Mouse (Mus musculus) hindbrain, embryonic 16.5 days (tissue): ENCODE results near the gene Qsox2. TPM values are rescaled to one million over a fixed set of nuclear protein-coding genes. Genes with fewer than 3 reads are reported as not detected.

Source experiments
- ATAC-seq: fragments of 200-750 bp; cut with Nextera tagmentation; 2 replicates; pipeline ENCODE4 v1.8.0; 2017; ENCODE audit warnings: moderate TSS enrichment, moderate library complexity
- H3K27ac ChIP-seq: fragments of 300-500 bp; sonication (generic); 2 replicates; pipeline ENCODE4 v1.5.1; 2014; ENCODE audit warnings: low read depth, mild to moderate bottlenecking, control low read depth, low read length, moderate library complexity
- H3K27me3 ChIP-seq: fragments of 300-500 bp; sonication (generic); replicated peaks from 2 replicates; pipeline ENCODE4 v1.6.1; 2014; ENCODE audit warnings: low read length; ENCODE audit not compliant: control insufficient read depth, insufficient read depth
- H3K36me3 ChIP-seq: fragments of 300-500 bp; sonication (generic); 2 replicates; pipeline ENCODE4 v1.6.1; 2014; ENCODE audit warnings: mild to moderate bottlenecking, low read length, moderate library complexity, mixed read lengths; ENCODE audit not compliant: control insufficient read depth, insufficient read depth
- H3K4me1 ChIP-seq: fragments of 300-500 bp; sonication (generic); 2 replicates; pipeline ENCODE4 v1.6.1; 2014; ENCODE audit warnings: low read depth, low read length; ENCODE audit not compliant: control insufficient read depth, insufficient read depth
- H3K4me2 ChIP-seq: fragments of 300-500 bp; sonication (generic); 2 replicates; pipeline ENCODE4 v1.6.1; 2014; ENCODE audit warnings: mild to moderate bottlenecking, low read length, control low read depth, moderate library complexity
- H3K4me3 ChIP-seq: fragments of 300-500 bp; sonication (generic); 2 replicates; pipeline ENCODE4 v1.5.1; 2014; ENCODE audit warnings: mild to moderate bottlenecking, low read length, control low read depth, moderate library complexity
- H3K9ac ChIP-seq: fragments of 300-500 bp; sonication (generic); 2 replicates; pipeline ENCODE4 v1.6.1; 2014; ENCODE audit warnings: low read depth, mild to moderate bottlenecking, control low read depth, low read length, moderate library complexity
- H3K9me3 ChIP-seq: fragments of 300-500 bp; sonication (generic); 2 replicates; pipeline ENCODE4 v1.6.1; 2014; ENCODE audit warnings: mild to moderate bottlenecking, low read length, moderate library complexity; ENCODE audit not compliant: control insufficient read depth
- WGBS: fragments of 180-500 bp; shearing (Covaris S2); extraction: QIAGEN DNeasy Blood & Tissue Kit; methylation state at CpG from one replicate; pipeline ENCODE4 v1.1.7; 2014; 5-methylcytosine and 5-hydroxymethylcytosine counted together
- polyA plus RNA-seq: library from polyadenylated mRNA; unstranded; fragments of >200 nt; fragmentation: Nextera tagmentation; extraction: Ambion mirVana; gene quantifications from 2 replicates; pipeline ENCODE4 v1.2.1, GENCODE M21; 2015

The Qsox2 gene
- polyA plus RNA-seq, 1 experiment from 2014 or later: 15.3 TPM

- no peak overlapping the region for H3K27ac ChIP-seq
- ATAC-seq: no peak
- WGBS: 7% methylated on average over 9 of the region's 9 CpGs
- no peak overlapping the region for H3K9ac ChIP-seq
- H3K9me3 ChIP-seq: peaks cover 4% of the 10 kb centered on the region; the same call in 1 of the 2 replicates
- H3K4me2 ChIP-seq: no peak overlapping the region
- peaks cover 8% of the 10 kb centered on the region for H3K4me1 ChIP-seq
- no peak overlapping the region for H3K4me3 ChIP-seq
- peaks cover 54% of the 10 kb centered on the region for H3K27me3 ChIP-seq
- peaks cover 24% of the 10 kb centered on the region for H3K36me3 ChIP-seq
Observed at GRCm38 (mm10) chr2:26207559-26207958, 29.8 kb downstream of the Qsox2 start.

DNA sequence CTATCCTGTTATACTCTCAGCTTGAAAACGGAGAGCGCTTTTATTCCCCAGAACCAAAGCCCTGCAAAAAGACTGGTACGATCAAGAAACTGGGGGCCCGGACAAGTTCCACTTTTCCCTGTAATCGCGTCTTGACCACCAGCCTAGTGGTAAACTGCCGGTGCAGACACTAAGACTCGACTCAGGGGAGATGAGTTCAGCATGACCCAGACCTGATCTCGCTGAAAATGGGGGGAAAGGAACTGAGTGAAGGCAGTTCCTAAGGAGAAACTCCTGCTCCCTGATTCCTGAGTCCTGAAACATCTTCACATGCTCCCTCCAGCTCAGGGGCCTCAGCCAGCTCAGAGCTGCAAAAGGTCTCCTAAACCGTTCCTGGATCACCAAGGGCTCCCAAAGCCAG lies 31.6 kb downstream of the Qsox2 start:
- ATAC-seq: no peak
- Histone ChIP-seq H3K9me3 (no peaks in the 10 kb centered on the region), H3K4me3 (no peak overlapping the region)

DNA sequence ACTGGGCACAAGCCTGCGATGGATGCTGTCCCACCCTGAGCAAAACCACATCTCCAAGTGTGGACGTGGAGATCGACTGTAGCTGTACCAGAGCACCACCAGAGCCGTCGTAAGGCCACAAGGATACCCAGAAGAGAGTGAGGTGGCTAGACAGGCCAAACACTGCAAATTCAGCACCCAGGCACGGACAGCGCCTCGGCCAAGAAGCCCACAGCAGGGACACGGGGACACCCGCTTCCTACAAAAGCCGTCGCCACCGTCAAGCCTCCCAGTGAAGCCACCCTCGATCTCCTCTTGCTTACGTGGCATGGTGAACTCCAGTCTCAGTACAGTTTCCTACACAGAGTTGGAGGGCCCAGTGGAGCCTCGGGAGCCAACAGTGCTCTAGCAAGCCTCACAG lies 32.2 kb downstream of the Qsox2 start:
- Histone ChIP-seq H3K36me3 (peaks cover under 1% of the 10 kb centered on the region), H3K27me3 (peaks cover 78% of the 10 kb centered on the region), H3K9me3 (no peaks in the 10 kb centered on the region), H3K4me3 (no peak overlapping the region), H3K9ac (no peak overlapping the region), H3K4me2 (no peak overlapping the region), H3K27ac (no peak overlapping the region), H3K4me1 (peaks cover 15% of the 10 kb centered on the region)
- ATAC-seq: no peak
- WGBS: 3% methylated on average over 16 of the region's 16 CpGs

More for the DNA sequence above, 31.6 kb downstream of the Qsox2 start:
- Histone ChIP-seq H3K9ac (no peak overlapping the region), H3K27me3 (peaks cover 72% of the 10 kb centered on the region), H3K36me3 (peaks cover 7% of the 10 kb centered on the region), H3K27ac (no peak overlapping the region), H3K4me1 (peaks cover 15% of the 10 kb centered on the region), H3K4me2 (no peak overlapping the region)
- 9% methylated on average over 10 of the region's 10 CpGs for WGBS

GRCm38 (mm10) chr2:26202849-26203475 lies 34.4 kb downstream of the Qsox2 start:
- H3K27ac ChIP-seq: no peak overlapping the region
- no peak for ATAC-seq
- peaks cover 92% of the 10 kb centered on the region for H3K27me3 ChIP-seq
- H3K4me3 ChIP-seq: peak overlapping the region; percentile 32
- peak overlapping the region; percentile 53; the same call in 1 of the 2 replicates for H3K4me2 ChIP-seq
- H3K4me1 ChIP-seq: peaks cover 21% of the 10 kb centered on the region
- H3K36me3 ChIP-seq: no peaks in the 10 kb centered on the region
- H3K9me3 ChIP-seq: no peaks in the 10 kb centered on the region
- no peak overlapping the region for H3K9ac ChIP-seq
- WGBS: 2% methylated on average over 31 of the region's 36 CpGs

GRCm38 (mm10) chr2:26201926-26202848 lies 35.1 kb downstream of the Qsox2 start:
- H3K36me3 ChIP-seq: no peaks in the 10 kb centered on the region
- H3K9me3 ChIP-seq: no peaks in the 10 kb centered on the region
- no peak for ATAC-seq
- H3K4me3 ChIP-seq: peak overlapping the region; percentile 32
- peak overlapping the region; percentile 9 for H3K9ac ChIP-seq
- no peak overlapping the region for H3K27ac ChIP-seq
- peak overlapping the region; percentile 53 for H3K4me2 ChIP-seq
- peaks cover 92% of the 10 kb centered on the region for H3K27me3 ChIP-seq
- under 1% methylated on average over 75 of the region's 77 CpGs for WGBS
- peaks cover 21% of the 10 kb centered on the region for H3K4me1 ChIP-seq

DNA sequence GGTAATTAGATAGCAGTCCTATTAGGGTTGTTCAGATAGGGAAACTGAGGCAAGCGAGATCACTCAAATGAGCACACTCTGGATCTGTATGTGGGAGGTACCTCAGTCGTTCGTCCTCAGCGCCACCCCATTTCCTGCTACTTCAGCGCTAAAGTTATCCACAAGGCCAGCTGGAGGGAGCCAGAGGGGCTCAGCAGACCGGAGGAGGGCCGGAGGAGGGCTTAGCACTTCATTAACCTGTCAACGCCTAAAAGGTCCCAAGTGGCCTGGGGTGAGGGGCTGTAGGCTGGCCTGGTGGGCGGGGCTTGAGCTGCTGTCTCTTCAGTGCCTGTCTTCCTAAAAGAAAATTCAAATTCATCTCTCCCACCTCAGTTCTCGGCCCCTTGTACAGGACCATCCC lies 38.8 kb downstream of the Qsox2 start:
- Histone ChIP-seq H3K9me3 (no peaks in the 10 kb centered on the region), H3K9ac (no peak overlapping the region), H3K27me3 (peaks cover 62% of the 10 kb centered on the region), H3K4me2 (no peak overlapping the region), H3K4me1 (peaks cover 18% of the 10 kb centered on the region), H3K4me3 (no peak overlapping the region), H3K27ac (no peak overlapping the region), H3K36me3 (no peaks in the 10 kb centered on the region)
- ATAC-seq: no peak
- 3% methylated on average over 10 of the region's 10 CpGs for WGBS

DNA sequence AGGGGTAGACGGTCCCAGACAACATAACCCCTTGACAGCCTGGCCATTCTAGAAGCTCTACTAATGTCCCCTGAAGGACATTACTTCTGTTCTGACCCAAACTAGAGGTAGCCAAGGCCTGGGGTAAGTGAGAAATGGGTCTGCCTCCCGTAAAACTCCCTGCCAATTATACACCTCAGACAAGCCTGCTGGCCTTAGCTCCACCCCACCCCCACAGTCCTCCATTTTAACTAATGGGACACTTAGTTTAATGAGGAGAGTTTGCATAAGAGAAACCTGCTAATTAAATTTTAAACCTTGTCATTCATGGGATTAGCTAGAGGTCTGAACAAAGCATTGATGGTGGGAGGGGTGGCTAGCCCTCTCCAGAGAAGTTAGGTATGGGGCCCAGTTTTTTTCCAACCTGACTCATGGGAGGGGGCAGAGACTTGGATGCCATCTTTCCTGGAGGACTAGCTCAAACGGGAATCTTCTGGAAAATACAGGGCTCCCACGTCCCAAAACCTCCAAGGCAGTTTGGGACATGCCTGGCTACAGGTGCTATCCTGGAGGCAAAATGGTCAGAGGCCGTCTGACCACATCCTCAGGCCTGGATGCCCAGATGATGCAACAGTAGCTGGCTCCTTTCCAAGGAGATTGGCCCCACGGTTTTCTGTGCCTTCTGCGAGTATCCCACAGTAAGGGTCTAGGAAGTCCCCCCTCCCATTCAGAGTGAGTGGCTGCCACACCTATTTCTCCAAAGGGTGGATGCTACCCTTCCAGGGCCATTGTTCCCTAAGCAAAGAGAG lies 42.6 kb downstream of the Qsox2 start:
- Histone ChIP-seq H3K4me1 (peaks cover 6% of the 10 kb centered on the region), H3K9me3 (no peaks in the 10 kb centered on the region), H3K4me3 (no peak overlapping the region), H3K36me3 (no peaks in the 10 kb centered on the region), H3K4me2 (no peak overlapping the region), H3K27ac (no peak overlapping the region), H3K9ac (no peak overlapping the region), H3K27me3 (peaks cover 32% of the 10 kb centered on the region)
- 38% methylated on average over 7 of the region's 7 CpGs for WGBS
- ATAC-seq: no peak

- no peak overlapping the region for H3K27ac ChIP-seq
- H3K9me3 ChIP-seq: no peaks in the 10 kb centered on the region
- no peaks in the 10 kb centered on the region for H3K27me3 ChIP-seq
- WGBS: 83% methylated on average over 5 of the region's 5 CpGs
- H3K4me1 ChIP-seq: no peaks in the 10 kb centered on the region
- no peak overlapping the region for H3K4me3 ChIP-seq
- ATAC-seq: no peak
- H3K4me2 ChIP-seq: no peak overlapping the region
- no peaks in the 10 kb centered on the region for H3K36me3 ChIP-seq
- H3K9ac ChIP-seq: no peak overlapping the region
Observed at GRCm38 (mm10) chr2:26188517-26188916, 48.8 kb downstream of the Qsox2 start.

DNA sequence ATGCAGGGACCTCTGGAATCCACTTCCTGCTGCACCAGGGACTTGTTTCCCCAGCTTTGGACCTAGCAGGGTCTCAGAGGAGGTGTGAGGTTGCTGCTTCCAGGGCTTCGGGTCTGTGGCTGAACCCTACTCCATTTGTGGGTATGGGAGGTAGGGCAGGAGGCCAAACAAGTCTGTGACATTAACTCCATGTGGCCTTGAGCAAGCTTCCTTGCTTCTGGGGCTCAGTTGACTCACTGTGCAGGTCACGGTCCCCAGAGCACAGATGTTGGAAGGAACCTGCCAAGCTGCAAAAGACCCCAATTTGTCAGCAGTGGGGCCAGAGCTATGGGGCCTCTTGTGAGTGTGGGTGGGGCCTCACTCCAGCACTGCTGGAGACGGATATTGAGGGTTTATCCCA lies 53.0 kb downstream of the Qsox2 start:
- Histone ChIP-seq H3K9ac (no peak overlapping the region), H3K4me3 (no peak overlapping the region), H3K36me3 (no peaks in the 10 kb centered on the region), H3K4me2 (no peak overlapping the region), H3K4me1 (no peaks in the 10 kb centered on the region), H3K27ac (no peak overlapping the region), H3K27me3 (no peaks in the 10 kb centered on the region), H3K9me3 (no peaks in the 10 kb centered on the region)
- 58% methylated on average over 3 of the region's 3 CpGs for WGBS
- no peak for ATAC-seq
